8 mouse cellular contexts compared by ENCODE assay signal in the genomic region with DNA sequence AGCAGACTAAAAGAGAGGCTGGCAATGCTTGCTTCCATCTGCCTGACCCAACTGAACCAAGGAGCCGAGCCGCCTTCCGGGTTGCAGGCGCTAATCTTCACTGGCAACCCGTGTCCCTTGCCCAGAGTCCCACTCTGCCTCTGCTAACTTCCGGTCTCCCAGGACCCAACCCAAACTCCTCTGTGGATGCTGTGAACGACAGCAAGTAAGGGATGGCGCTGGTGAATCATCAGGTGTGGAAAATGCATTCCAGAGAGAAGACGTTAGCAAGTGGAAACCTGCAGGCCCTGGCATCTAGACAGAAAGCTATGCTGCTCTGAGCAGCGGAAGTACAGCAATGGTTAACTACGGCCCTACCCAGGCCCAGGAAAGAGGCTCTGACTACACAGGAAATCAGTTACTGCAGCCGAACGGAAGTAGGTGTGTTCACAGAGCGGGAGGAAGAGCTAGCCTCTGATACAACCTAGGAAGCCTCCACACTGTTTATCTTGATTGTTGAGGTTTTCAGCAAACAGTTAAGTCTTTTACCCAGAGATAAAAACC. TPM values are rescaled to one million over a fixed set of nuclear protein-coding genes. Genes with fewer than 3 reads are reported as not detected.
A peak's percentile ranks its signal among the peaks of the same experiment; 100 is the strongest.
DNase-seq lines count a peak whose midpoint lies in the region; ATAC-seq and TF ChIP-seq lines count a peak whose summit lies in the region.

No protein-coding gene starts in this region.

- peak overlapping the region; percentile 28; the same call in 1 of the 2 replicates for H3K4me3 ChIP-seq in brown adipose tissue, adult 24 weeks (ENCODE audit: insufficient read depth, low read depth, low read length)
- H3K4me3 ChIP-seq in kidney, adult 2 months (ENCODE audit: insufficient read depth, low read depth, low read length): peak overlapping the region; percentile 4; the same call in 1 of the 2 replicates
- H3K4me3 ChIP-seq in lung, embryonic 16.5 days (ENCODE audit: low read length): no peak overlapping the region
- peak overlapping the region; percentile 39 for H3K4me3 ChIP-seq in small intestine, adult 2 months (ENCODE audit: low read depth, low read length)

- DNase-seq in ES-CJ7 (ENCODE audit: low read depth, low spot score): peak; percentile 81
- DNase-seq in heart, adult 9 months (ENCODE audit: low spot score in 2 of 2): peak; percentile 64 to 85
- peak; percentile 75 for DNase-seq in kidney, adult 2 months
- DNase-seq in MN1 (ENCODE audit: low spot score): no peak

- peak; percentile 75 for ATAC-seq in lung, embryonic 16.5 days (ENCODE audit: low read depth)
- ATAC-seq in cerebellum, adult (ENCODE audit: insufficient number of reproducible peaks, low FRiP score, low TSS enrichment): no peak

- H3K36me3 ChIP-seq in kidney, adult 2 months (ENCODE audit: control insufficient read depth, insufficient read depth, low read length): no peaks in the 10 kb centered on the region
- H3K36me3 ChIP-seq in lung, embryonic 16.5 days (ENCODE audit: control insufficient read depth, insufficient read depth, low read length): no peaks in the 10 kb centered on the region
- no peaks in the 10 kb centered on the region for H3K36me3 ChIP-seq in small intestine, adult 2 months (ENCODE audit: control insufficient read depth, insufficient read depth, low read length)

- no peak for TF ChIP-seq CTCF in kidney, adult 2 months (conservative IDR thresholded peaks at IDR 0.05; ENCODE audit: insufficient read depth, insufficient read length, low read depth, low read length)
- TF ChIP-seq CTCF in small intestine, adult 2 months (IDR thresholded peaks at IDR 0.05; ENCODE audit: extremely low read depth, insufficient read length, insufficient replicate concordance, low read depth, low read length): no peak

- H3K4me2 ChIP-seq in lung, embryonic 16.5 days (ENCODE audit: low read depth, low read length): peak overlapping the region; percentile 25; the same call in 1 of the 2 replicates

- no peaks in the 10 kb centered on the region for H3K27me3 ChIP-seq in kidney, adult 2 months (replicated peaks; ENCODE audit: control insufficient read depth, insufficient read depth, low read length)
- H3K27me3 ChIP-seq in lung, embryonic 16.5 days (ENCODE audit: control insufficient read depth, insufficient read depth, low read depth, low read length): no peaks in the 10 kb centered on the region
- no peaks in the 10 kb centered on the region for H3K27me3 ChIP-seq in small intestine, adult 2 months (ENCODE audit: control insufficient read depth, insufficient read depth, low read length)

- H3K4me1 ChIP-seq in brown adipose tissue, adult 24 weeks (ENCODE audit: control insufficient read depth, insufficient read depth, insufficient read length, low read length): peaks cover 47% of the 10 kb centered on the region
- H3K4me1 ChIP-seq in kidney, adult 2 months (ENCODE audit: control insufficient read depth, insufficient read depth, low read length): peaks cover 30% of the 10 kb centered on the region; the same call in 1 of the 2 replicates
- H3K4me1 ChIP-seq in lung, embryonic 16.5 days (replicated peaks; ENCODE audit: control insufficient read depth, insufficient read depth, low read length): peaks cover 27% of the 10 kb centered on the region
- no peaks in the 10 kb centered on the region for H3K4me1 ChIP-seq in small intestine, adult 2 months (ENCODE audit: control insufficient read depth, insufficient read depth, insufficient read length, low read length)

- peak overlapping the region; percentile 76 for H3K27ac ChIP-seq in brown adipose tissue, adult 24 weeks (replicated peaks; ENCODE audit: low read depth, low read length)
- H3K27ac ChIP-seq in kidney, adult 2 months (ENCODE audit: insufficient read depth, low read depth, low read length): peak overlapping the region; percentile 54
- H3K27ac ChIP-seq in lung, embryonic 16.5 days (ENCODE audit: low read length): peak overlapping the region; percentile 76
- H3K27ac ChIP-seq in small intestine, adult 2 months (ENCODE audit: insufficient read depth, low read depth, low read length): peak overlapping the region; percentile 80

- H3K9me3 ChIP-seq in lung, embryonic 16.5 days (ENCODE audit: control insufficient read depth, low read length): no peaks in the 10 kb centered on the region

- H3K9ac ChIP-seq in lung, embryonic 16.5 days (ENCODE audit: low read length): no peak overlapping the region

- WGBS in kidney, adult 2 months: 35% methylated on average over 14 of the region's 14 CpGs
- WGBS in lung, embryonic 16.5 days: 39% methylated on average over 14 of the region's 14 CpGs
- WGBS in small intestine, adult 2 months: 62% methylated on average over 14 of the region's 14 CpGs

- TF ChIP-seq POLR2A in kidney, adult 2 months (IDR thresholded peaks at IDR 0.05; ENCODE audit: low read depth, low read length): no peak
- no peak for TF ChIP-seq POLR2A in small intestine, adult 2 months (IDR thresholded peaks at IDR 0.05; ENCODE audit: low read depth, low read length)

RNA-seq across cellular contexts. Expression of gene Pitpnc1, which starts 53.4 kb away (rescaled TPM):
- polyA plus RNA-seq in brown adipose tissue, adult 24 weeks (2012; ENCODE audit: insufficient read depth, insufficient read length, missing spikeins): 13.8 and 23.1 TPM in 2 replicates
- 15.0 and 18.5 TPM in 2 replicates for polyA plus RNA-seq in kidney, adult 2 months (2012; rRNA removed)
- polyA plus RNA-seq in lung, embryonic 16.5 days (2015; fragmentation: Nextera tagmentation; extraction: Ambion mirVana): 16.2 and 16.8 TPM in 2 replicates
- 0.84 and 1.5 TPM in 2 replicates for polyA plus RNA-seq in small intestine, adult 2 months (2012; rRNA removed)
